Mouse (Mus musculus) cerebellum, postnatal 36 days (tissue): ENCODE results near the gene Frmd4a.
"Not testable (repeated sequence)": the region's sequence is repeated elsewhere in the genome, so short reads cannot be mapped to it uniquely, and the experiment has no call there.

ENCODE experiments used
- DNase-seq, 2 experiments: peaks; one replicate each; pipeline ENCODE4 v3.0.0; 2021 to 2022; ENCODE audit warnings: mixed read lengths in 2 of 2

Gene Frmd4a

GRCm38 (mm10) chr2:4593878-4594387 lies 576.4 kb downstream of the Frmd4a start:
- DNase-seq = no peak

GRCm38 (mm10) chr2:4596992-4597391 lies 579.5 kb downstream of the Frmd4a start:
- DNase-seq = no peak

GRCm38 (mm10) chr2:4601034-4601890 lies 583.7 kb downstream of the Frmd4a start:
- DNase-seq = peak; percentile 77 to 78

GRCm38 (mm10) chr2:4603361-4603945 lies 585.9 kb downstream of the Frmd4a start:
- peak in 1 of 2 experiments; percentile 28 for DNase-seq

GRCm38 (mm10) chr2:4606559-4606958 lies 589.0 kb downstream of the Frmd4a start:
- DNase-seq = no peak

- DNase-seq = no peak
Measured at GRCm38 (mm10) chr2:4608253-4608652, 590.7 kb downstream of the Frmd4a start.

- DNase-seq = no peak
Measured at GRCm38 (mm10) chr2:4609433-4609832, 591.9 kb downstream of the Frmd4a start.

GRCm38 (mm10) chr2:4611295-4611694 lies 593.8 kb downstream of the Frmd4a start:
- DNase-seq = no peak

- no peak for DNase-seq
Measured at GRCm38 (mm10) chr2:4611704-4612103, 594.2 kb downstream of the Frmd4a start.

GRCm38 (mm10) chr2:4614276-4614929 lies 596.9 kb downstream of the Frmd4a start:
- DNase-seq = not testable (repeated sequence)

GRCm38 (mm10) chr2:4615014-4615546 lies 597.6 kb downstream of the Frmd4a start:
- no peak for DNase-seq

- no peak for DNase-seq
Measured at GRCm38 (mm10) chr2:4616995-4617394, 599.5 kb downstream of the Frmd4a start.

GRCm38 (mm10) chr2:4619126-4619525 lies 601.6 kb downstream of the Frmd4a start:
- peak in 1 of 2 experiments; percentile 43 for DNase-seq

- DNase-seq = no peak
Measured at GRCm38 (mm10) chr2:4619893-4620593, 602.5 kb downstream of the Frmd4a start.

GRCm38 (mm10) chr2:4620640-4621401 lies 603.3 kb downstream of the Frmd4a start:
- no peak for DNase-seq

- no peak for DNase-seq
Measured at GRCm38 (mm10) chr2:4621471-4621985, 604.0 kb downstream of the Frmd4a start.

GRCm38 (mm10) chr2:4626911-4627310 lies 609.4 kb downstream of the Frmd4a start:
- DNase-seq = no peak

GRCm38 (mm10) chr2:4628920-4629319 lies 611.4 kb downstream of the Frmd4a start:
- no peak for DNase-seq

GRCm38 (mm10) chr2:4629470-4629869 lies 612.0 kb downstream of the Frmd4a start:
- DNase-seq = no peak

- DNase-seq = no peak
Measured at GRCm38 (mm10) chr2:4630197-4630835, 612.8 kb downstream of the Frmd4a start.

- peak in 1 of 2 experiments; percentile 24 for DNase-seq
Measured at GRCm38 (mm10) chr2:4635804-4636203, 618.3 kb downstream of the Frmd4a start.
